In genomic region chr2:148397015-148397783, GRCm38 (mm10) we compare ENCODE assay signal across 12 mouse cellular contexts. TPM values are rescaled to one million over a fixed set of nuclear protein-coding genes. Genes with fewer than 3 reads are reported as not detected.
DNase-seq lines count a peak whose midpoint lies in the region; ATAC-seq and TF ChIP-seq lines count a peak whose summit lies in the region.
"Had no signal": no experiment of that assay in that cellular context is flagged by ENCODE, and none has a peak within 500 bp of the region (broad histone marks: within the 10 kb centered on the region; RNA-seq: fewer than 3 reads in every experiment).

No protein-coding gene starts in this region.

- peak overlapping the region; percentile 69 for H3K27ac ChIP-seq in gastrocnemius, adult 2 months
- no peak overlapping the region for H3K27ac ChIP-seq in liver, embryonic 12.5 days
- H3K27ac ChIP-seq in embryonic facial prominence, embryonic 13.5 days: no peak overlapping the region
- H3K27ac ChIP-seq: midbrain, embryonic 12.5 days had no signal

- no peak overlapping the region; the same call in 1 of the 2 replicates for H3K4me3 ChIP-seq in gastrocnemius, adult 2 months
- H3K4me3 ChIP-seq in liver, embryonic 12.5 days: no peak overlapping the region
- no peak overlapping the region for H3K4me3 ChIP-seq in embryonic facial prominence, embryonic 13.5 days
- H3K4me3 ChIP-seq: midbrain, embryonic 12.5 days had no signal

- H3K27me3 ChIP-seq in liver, embryonic 12.5 days (replicated peaks): peaks cover 40% of the 10 kb centered on the region
- peaks cover 56% of the 10 kb centered on the region for H3K27me3 ChIP-seq in embryonic facial prominence, embryonic 13.5 days

- H3K9me3 ChIP-seq in liver, embryonic 12.5 days (replicated peaks): no peaks in the 10 kb centered on the region
- no peaks in the 10 kb centered on the region for H3K9me3 ChIP-seq in embryonic facial prominence, embryonic 13.5 days
- H3K9me3 ChIP-seq: midbrain, embryonic 12.5 days had no signal

- no peak overlapping the region for H3K4me2 ChIP-seq in liver, embryonic 12.5 days
- peak overlapping the region; percentile 92 for H3K4me2 ChIP-seq in embryonic facial prominence, embryonic 13.5 days
- H3K4me2 ChIP-seq: midbrain, embryonic 12.5 days had no signal

- no peak overlapping the region for H3K9ac ChIP-seq in liver, embryonic 12.5 days
- no peak overlapping the region for H3K9ac ChIP-seq in embryonic facial prominence, embryonic 13.5 days
- H3K9ac ChIP-seq: midbrain, embryonic 12.5 days had no signal

- no peaks in the 10 kb centered on the region for H3K36me3 ChIP-seq in liver, embryonic 12.5 days
- H3K36me3 ChIP-seq in embryonic facial prominence, embryonic 13.5 days: no peaks in the 10 kb centered on the region
- H3K36me3 ChIP-seq: midbrain, embryonic 12.5 days had no signal

- TF ChIP-seq CTCF in gastrocnemius, adult 2 months (IDR thresholded peaks at IDR 0.05): no peak

- intact Hi-C loops in gastrocnemius, adult 2 months (cut with DNase I): loop anchor here (10.0 kb wide), 1 partner anchor 122 kb away; no protein-coding TSS in a partner anchor

- H3K4me1 ChIP-seq in liver, embryonic 12.5 days: 0 out of 2 replicates have a peak, but pooled peaks cover 5% of the 10 kb centered on the region
- peaks cover 10% of the 10 kb centered on the region for H3K4me1 ChIP-seq in embryonic facial prominence, embryonic 13.5 days

- WGBS in liver, embryonic 12.5 days (ENCODE audit: insufficient replicate concordance): 25% methylated on average over 11 of the region's 11 CpGs
- 53% methylated on average over 11 of the region's 11 CpGs for WGBS in embryonic facial prominence, embryonic 13.5 days

- 0 out of 2 replicates have a peak, but pooled peaks have one; percentile 5 for ATAC-seq in liver, embryonic 12.5 days
- no peak for ATAC-seq in embryonic facial prominence, embryonic 13.5 days (ENCODE audit: insufficient number of reproducible peaks, insufficient read depth, low FRiP score, low TSS enrichment, low read depth)
- peak; percentile 17; the same call in 1 of the 2 replicates for ATAC-seq in megakaryocyte-erythroid progenitor cell, adult 5-6 weeks (replicated peaks; ENCODE audit: low FRiP score, low TSS enrichment, poor library complexity, severe bottlenecking)

- DNase-seq in gastrocnemius, adult 2 months: no peak
- no peak for DNase-seq in gastrocnemius, adult 8-10 months (ENCODE audit: low spot score in 2 of 2)
- DNase-seq in liver: no peak
- no peak for DNase-seq in gastrocnemius, postnatal 25 days
- no peak for DNase-seq in layer of hippocampus, postnatal 10 days (ENCODE audit: low spot score in 2 of 2)
- DNase-seq: cerebellum, adult 9-10 months; right cerebral cortex, postnatal 14 days had no signal

RNA-seq across cellular contexts. Expression of gene Sstr4, which starts 2.1 kb away (rescaled TPM):
- under 1 TPM; 0.28 to 0.47 TPM for total RNA-seq in gastrocnemius, adult 2 months (2021)
- total RNA-seq in gastrocnemius, adult 8-10 months (2022): under 1 TPM in 2 of 4 experiments, not detected in 2; 0.22 to 0.27 TPM
- polyA plus RNA-seq in liver, embryonic 12.5 days (2016; fragmentation: Nextera tagmentation; extraction: Ambion mirVana): 0.25 and 0.30 TPM in 2 replicates
- polyA plus RNA-seq in embryonic facial prominence, embryonic 13.5 days (2015; fragmentation: Nextera tagmentation; extraction: Ambion mirVana): 2.0 and 2.3 TPM in 2 replicates
- not detected in 2 replicates for total RNA-seq in megakaryocyte-erythroid progenitor cell, adult 5-6 weeks (2014; fragmentation: Nextera tagmentation)
- not detected in 2 replicates for total RNA-seq in megakaryocyte-erythroid progenitor cell, adult 5-6 weeks (2017)
- under 1 TPM; 0.18 to 0.19 TPM for total RNA-seq in gastrocnemius, postnatal 25 days (2021)
- 10 to 100 TPM; 44.5 to 52.2 TPM for total RNA-seq in layer of hippocampus, postnatal 10 days (2021)
- total RNA-seq: gastrocnemius, adult 18-20 months had no signal

RNA-seq across cellular contexts. Expression of gene Thbd, which starts 10.8 kb away (rescaled TPM):
- 10 to 100 TPM; 13.0 to 24.0 TPM for total RNA-seq in gastrocnemius, adult 2 months (2021)
- total RNA-seq in gastrocnemius, adult 8-10 months (2022): 10 to 100 TPM in 3 of 4 experiments, 1 to 10 TPM in 1; 9.0 to 14.9 (median 10.6) TPM
- polyA plus RNA-seq in liver, embryonic 12.5 days (2016; fragmentation: Nextera tagmentation; extraction: Ambion mirVana): 3.2 and 3.7 TPM in 2 replicates
- 8.5 and 9.9 TPM in 2 replicates for polyA plus RNA-seq in embryonic facial prominence, embryonic 13.5 days (2015; fragmentation: Nextera tagmentation; extraction: Ambion mirVana)
- total RNA-seq in megakaryocyte-erythroid progenitor cell, adult 5-6 weeks (2014; fragmentation: Nextera tagmentation): 0.52 and 3.5 TPM in 2 replicates
- total RNA-seq in megakaryocyte-erythroid progenitor cell, adult 5-6 weeks (2017): 1.7 and 1.8 TPM in 2 replicates
- 10 to 100 TPM; 16.6 to 19.5 TPM for total RNA-seq in gastrocnemius, postnatal 25 days (2021)
- total RNA-seq in layer of hippocampus, postnatal 10 days (2021): 1 to 10 TPM; 4.2 to 6.6 TPM

RNA-seq across cellular contexts. Expression of gene Cd93, which starts 46.2 kb away (rescaled TPM):
- total RNA-seq in gastrocnemius, adult 2 months (2021): 10 to 100 TPM; 12.6 to 16.5 TPM
- total RNA-seq in gastrocnemius, adult 8-10 months (2022): 10 to 100 TPM in 1 of 4 experiments, 1 to 10 TPM in 3; 7.4 to 12.5 (median 8.8) TPM
- polyA plus RNA-seq in liver, embryonic 12.5 days (2016; fragmentation: Nextera tagmentation; extraction: Ambion mirVana): 3.2 and 3.3 TPM in 2 replicates
- polyA plus RNA-seq in embryonic facial prominence, embryonic 13.5 days (2015; fragmentation: Nextera tagmentation; extraction: Ambion mirVana): 8.0 and 9.7 TPM in 2 replicates
- 4.0 and 7.3 TPM in 2 replicates for total RNA-seq in megakaryocyte-erythroid progenitor cell, adult 5-6 weeks (2014; fragmentation: Nextera tagmentation)
- total RNA-seq in megakaryocyte-erythroid progenitor cell, adult 5-6 weeks (2017): 3.9 and 13.0 TPM in 2 replicates
- 10 to 100 TPM; 19.4 to 23.0 TPM for total RNA-seq in gastrocnemius, postnatal 25 days (2021)
- total RNA-seq in layer of hippocampus, postnatal 10 days (2021): 10 to 100 TPM; 21.4 to 21.9 TPM

Comparison
In these comparisons a context has a peak if more than half of its experiments do, and no peak if none do; other contexts are left out.
1. RNA of gene Sstr4, which starts 2.1 kb away (total RNA-seq): 44.5 to 52.2 TPM in layer of hippocampus, postnatal 10 days; 0.28 to 0.47 TPM in gastrocnemius, adult 2 months, 0.22 to 0.27 TPM in gastrocnemius, adult 8-10 months, 0.18 to 0.19 TPM in gastrocnemius, postnatal 25 days and not detected in megakaryocyte-erythroid progenitor cell, adult 5-6 weeks; every median in the first group is over 10 times any median in the second.